Mouse (Mus musculus): ENCODE measurements around the gene Farsb. TPM values are rescaled to one million over a fixed set of nuclear protein-coding genes. Genes with fewer than 3 reads are reported as not detected.
"Not testable (repeated sequence)": the region's sequence is repeated elsewhere in the genome, so short reads cannot be mapped to it uniquely, and the experiment has no call there.

Gene Farsb
- polyA plus RNA-seq, 1 experiment from 2014 or later = 117 TPM

GRCm38 (mm10) chr1:78528356-78528755 lies 39.7 kb upstream of the Farsb start:
- H3K36me3 ChIP-seq (ENCODE audit: control insufficient read depth, insufficient read depth, low read length) = no peaks in the 10 kb centered on the region
- no peak overlapping the region for H3K4me2 ChIP-seq (ENCODE audit: low read depth, low read length)
- ATAC-seq (ENCODE audit: low read depth) = no peak
- H3K4me3 ChIP-seq (ENCODE audit: low read length) = no peak overlapping the region
- H3K27me3 ChIP-seq (ENCODE audit: control insufficient read depth, insufficient read depth, low read depth, low read length) = no peaks in the 10 kb centered on the region
- H3K4me1 ChIP-seq (replicated peaks; ENCODE audit: control insufficient read depth, insufficient read depth, low read length) = no peaks in the 10 kb centered on the region
- no peak overlapping the region for H3K9ac ChIP-seq (ENCODE audit: low read length)
- no peak overlapping the region for H3K27ac ChIP-seq (ENCODE audit: low read length)
- 89% methylated on average over 3 of the region's 3 CpGs for WGBS
- H3K9me3 ChIP-seq (ENCODE audit: control insufficient read depth, low read length) = no peaks in the 10 kb centered on the region

GRCm38 (mm10) chr1:78525189-78525886 lies 36.6 kb upstream of the Farsb start:
- 43% methylated on average over 23 of the region's 23 CpGs for WGBS

GRCm38 (mm10) chr1:78518907-78519306 lies 30.2 kb upstream of the Farsb start:
- Histone ChIP-seq H3K27me3 (ENCODE audit: control insufficient read depth, insufficient read depth, low read depth, low read length) (no peaks in the 10 kb centered on the region), H3K4me1 (replicated peaks; ENCODE audit: control insufficient read depth, insufficient read depth, low read length) (no peaks in the 10 kb centered on the region), H3K36me3 (ENCODE audit: control insufficient read depth, insufficient read depth, low read length) (no peaks in the 10 kb centered on the region), H3K9me3 (ENCODE audit: control insufficient read depth, low read length) (no peaks in the 10 kb centered on the region), H3K4me3 (ENCODE audit: low read length) (no peak overlapping the region), H3K4me2 (ENCODE audit: low read depth, low read length) (no peak overlapping the region), H3K9ac (ENCODE audit: low read length) (no peak overlapping the region), H3K27ac (ENCODE audit: low read length) (no peak overlapping the region)
- no peak for ATAC-seq (ENCODE audit: low read depth)
- WGBS = 74% methylated on average over 7 of the region's 7 CpGs

More at GRCm38 (mm10) chr1:78525189-78525886, 36.6 kb upstream of the Farsb start:
- H3K9me3 ChIP-seq (ENCODE audit: control insufficient read depth, low read length) = no peaks in the 10 kb centered on the region
- H3K27ac ChIP-seq (ENCODE audit: low read length) = no peak overlapping the region
- no peak for ATAC-seq (ENCODE audit: low read depth)
- H3K9ac ChIP-seq (ENCODE audit: low read length) = no peak overlapping the region
- no peak overlapping the region for H3K4me3 ChIP-seq (ENCODE audit: low read length)
- H3K27me3 ChIP-seq (ENCODE audit: control insufficient read depth, insufficient read depth, low read depth, low read length) = no peaks in the 10 kb centered on the region
- no peaks in the 10 kb centered on the region for H3K4me1 ChIP-seq (replicated peaks; ENCODE audit: control insufficient read depth, insufficient read depth, low read length)
- no peaks in the 10 kb centered on the region for H3K36me3 ChIP-seq (ENCODE audit: control insufficient read depth, insufficient read depth, low read length)
- no peak overlapping the region for H3K4me2 ChIP-seq (ENCODE audit: low read depth, low read length)

GRCm38 (mm10) chr1:78512756-78513155 lies 24.1 kb upstream of the Farsb start:
- no peak overlapping the region for H3K4me3 ChIP-seq (ENCODE audit: low read length)
- H3K27ac ChIP-seq (ENCODE audit: low read length) = no peak overlapping the region
- no peaks in the 10 kb centered on the region for H3K36me3 ChIP-seq (ENCODE audit: control insufficient read depth, insufficient read depth, low read length)
- H3K4me1 ChIP-seq (replicated peaks; ENCODE audit: control insufficient read depth, insufficient read depth, low read length) = 0 out of 2 replicates have a peak, but pooled peaks cover 4% of the 10 kb centered on the region
- no peak overlapping the region for H3K4me2 ChIP-seq (ENCODE audit: low read depth, low read length)
- no peaks in the 10 kb centered on the region for H3K9me3 ChIP-seq (ENCODE audit: control insufficient read depth, low read length)
- ATAC-seq (ENCODE audit: low read depth) = no peak
- no peak overlapping the region for H3K9ac ChIP-seq (ENCODE audit: low read length)
- 75% methylated on average over 8 of the region's 8 CpGs for WGBS
- 0 out of 2 replicates have a peak, but pooled peaks cover 3% of the 10 kb centered on the region for H3K27me3 ChIP-seq (ENCODE audit: control insufficient read depth, insufficient read depth, low read depth, low read length)

GRCm38 (mm10) chr1:78511621-78512160 lies 23.0 kb upstream of the Farsb start, which contains the start of gene BC035947:
Gene BC035947 (minus strand): TSS chr1:78512158.
- 0 out of 2 replicates have a peak, but pooled peaks cover 4% of the 10 kb centered on the region for H3K4me1 ChIP-seq (replicated peaks; ENCODE audit: control insufficient read depth, insufficient read depth, low read length)
- peak; percentile 60 for ATAC-seq (ENCODE audit: low read depth)
- peak within 1 kb of the TSS; percentile 34 for H3K4me3 ChIP-seq (ENCODE audit: low read length)
- no peaks in the 10 kb centered on the region for H3K36me3 ChIP-seq (ENCODE audit: control insufficient read depth, insufficient read depth, low read length)
- H3K27me3 ChIP-seq (ENCODE audit: control insufficient read depth, insufficient read depth, low read depth, low read length) = 0 out of 2 replicates have a peak, but pooled peaks cover 3% of the 10 kb centered on the region
- no peaks in the 10 kb centered on the region for H3K9me3 ChIP-seq (ENCODE audit: control insufficient read depth, low read length)
- no peak within 1 kb of the TSS for H3K27ac ChIP-seq (ENCODE audit: low read length)
- H3K4me2 ChIP-seq (ENCODE audit: low read depth, low read length) = peak within 1 kb of the TSS; percentile 53
- peak within 1 kb of the TSS; percentile 34; the same call in 1 of the 2 replicates for H3K9ac ChIP-seq (ENCODE audit: low read length)
- WGBS = 3% methylated on average over 25 of the region's 25 CpGs

GRCm38 (mm10) chr1:78510862-78511261 lies 22.2 kb upstream of the Farsb start, which contains the start of gene Mogat1:
Gene Mogat1 (plus strand): TSS chr1:78510991.
- 44% methylated on average over 5 of the region's 5 CpGs for WGBS
- H3K9ac ChIP-seq (ENCODE audit: low read length) = peak within 1 kb of the TSS; percentile 34; the same call in 1 of the 2 replicates
- H3K27ac ChIP-seq (ENCODE audit: low read length) = no peak within 1 kb of the TSS
- H3K36me3 ChIP-seq (ENCODE audit: control insufficient read depth, insufficient read depth, low read length) = no peaks in the 10 kb centered on the region
- 0 out of 2 replicates have a peak, but pooled peaks cover 3% of the 10 kb centered on the region for H3K27me3 ChIP-seq (ENCODE audit: control insufficient read depth, insufficient read depth, low read depth, low read length)
- H3K9me3 ChIP-seq (ENCODE audit: control insufficient read depth, low read length) = no peaks in the 10 kb centered on the region
- H3K4me1 ChIP-seq (replicated peaks; ENCODE audit: control insufficient read depth, insufficient read depth, low read length) = 0 out of 2 replicates have a peak, but pooled peaks cover 4% of the 10 kb centered on the region
- no peak for ATAC-seq (ENCODE audit: low read depth)
- peak within 1 kb of the TSS; percentile 53 for H3K4me2 ChIP-seq (ENCODE audit: low read depth, low read length)
- H3K4me3 ChIP-seq (ENCODE audit: low read length) = peak within 1 kb of the TSS; percentile 34

GRCm38 (mm10) chr1:78507137-78507536 lies 18.4 kb upstream of the Farsb start:
- Histone ChIP-seq H3K4me1 (replicated peaks; ENCODE audit: control insufficient read depth, insufficient read depth, low read length) (0 out of 2 replicates have a peak, but pooled peaks cover 4% of the 10 kb centered on the region), H3K4me2 (ENCODE audit: low read depth, low read length) (no peak overlapping the region), H3K36me3 (ENCODE audit: control insufficient read depth, insufficient read depth, low read length) (no peaks in the 10 kb centered on the region), H3K9me3 (ENCODE audit: control insufficient read depth, low read length) (no peaks in the 10 kb centered on the region; the same call in 1 of the 2 replicates), H3K9ac (ENCODE audit: low read length) (no peak overlapping the region), H3K27ac (ENCODE audit: low read length) (no peak overlapping the region), H3K4me3 (ENCODE audit: low read length) (no peak overlapping the region), H3K27me3 (ENCODE audit: control insufficient read depth, insufficient read depth, low read depth, low read length) (0 out of 2 replicates have a peak, but pooled peaks cover 3% of the 10 kb centered on the region)
- ATAC-seq (ENCODE audit: low read depth) = no peak
- WGBS = 49% methylated on average over 1 of the region's 1 CpGs

GRCm38 (mm10) chr1:78502527-78502926 lies 13.8 kb upstream of the Farsb start:
- H3K4me2 ChIP-seq (ENCODE audit: low read depth, low read length) = no peak overlapping the region
- 86% methylated on average over 6 of the region's 6 CpGs for WGBS

GRCm38 (mm10) chr1:78501856-78502255 lies 13.2 kb upstream of the Farsb start:
- not testable (repeated sequence) for H3K36me3 ChIP-seq (ENCODE audit: control insufficient read depth, insufficient read depth, low read length); H3K4me3 ChIP-seq (ENCODE audit: low read length); H3K27ac ChIP-seq (ENCODE audit: low read length); ATAC-seq (ENCODE audit: low read depth); H3K4me1 ChIP-seq (replicated peaks; ENCODE audit: control insufficient read depth, insufficient read depth, low read length); H3K9me3 ChIP-seq (ENCODE audit: control insufficient read depth, low read length); H3K4me2 ChIP-seq (ENCODE audit: low read depth, low read length); H3K9ac ChIP-seq (ENCODE audit: low read length); H3K27me3 ChIP-seq (ENCODE audit: control insufficient read depth, insufficient read depth, low read depth, low read length)
- 74% methylated on average over 12 of the region's 12 CpGs for WGBS

More at GRCm38 (mm10) chr1:78502527-78502926, 13.8 kb upstream of the Farsb start:
- ATAC-seq (ENCODE audit: low read depth) = no peak
- Histone ChIP-seq H3K36me3 (ENCODE audit: control insufficient read depth, insufficient read depth, low read length) (no peaks in the 10 kb centered on the region), H3K27me3 (ENCODE audit: control insufficient read depth, insufficient read depth, low read depth, low read length) (no peaks in the 10 kb centered on the region), H3K9me3 (ENCODE audit: control insufficient read depth, low read length) (no peaks in the 10 kb centered on the region; the same call in 1 of the 2 replicates), H3K4me1 (replicated peaks; ENCODE audit: control insufficient read depth, insufficient read depth, low read length) (no peaks in the 10 kb centered on the region), H3K9ac (ENCODE audit: low read length) (no peak overlapping the region), H3K27ac (ENCODE audit: low read length) (no peak overlapping the region), H3K4me3 (ENCODE audit: low read length) (no peak overlapping the region)

Data from lung, embryonic 16.5 days (tissue).